Mouse (Mus musculus) MEL (cell line): ENCODE data around the gene Hist1h2af.

Source experiments
- CTCF ChIP-seq, 3 experiments: IDR thresholded peaks in 2 of 3; conservative IDR thresholded peaks in 1 of 3; 2 replicates each; pipeline ENCODE4 v1.5.1; 2011 to 2012; ENCODE audit warnings: low read length in 3 of 3, low read depth in 2 of 3, mild to moderate bottlenecking in 2 of 3, improper control_type of control experiment in 1 of 3, inconsistent platforms in 1 of 3, mixed read lengths in 1 of 3, moderate library complexity in 1 of 3; ENCODE audit not compliant: control insufficient read depth in 1 of 3, insufficient read depth in 1 of 3, poor library complexity in 1 of 3, severe bottlenecking in 1 of 3
- ELF1 ChIP-seq: IDR thresholded peaks from 2 replicates; pipeline ENCODE4 v1.6.1; 2014; ENCODE audit warnings: low read depth, mild to moderate bottlenecking, inconsistent platforms, low read length, improper control_type of control experiment, moderate library complexity
- EP300 ChIP-seq, 2 experiments: IDR thresholded peaks; 2 replicates each; pipeline ENCODE4 v1.6.1; 2011; ENCODE audit warnings: improper control_type of control experiment in 2 of 2, low read length in 2 of 2, low read depth in 1 of 2, mild to moderate bottlenecking in 1 of 2
- GATA1 ChIP-seq: IDR thresholded peaks from 2 replicates; pipeline ENCODE4 v1.6.1; 2011; ENCODE audit warnings: low read depth, low read length, improper control_type of control experiment
- HCFC1 ChIP-seq: IDR thresholded peaks from 2 replicates; pipeline ENCODE4 v1.6.1; 2012; ENCODE audit warnings: low read depth, mild to moderate bottlenecking, inconsistent platforms, low read length, improper control_type of control experiment, moderate library complexity
- MAFK ChIP-seq: IDR thresholded peaks from 2 replicates; pipeline ENCODE4 v1.6.1; 2011; ENCODE audit warnings: low read depth, mild to moderate bottlenecking, low read length, improper control_type of control experiment, borderline replicate concordance
- NELFE ChIP-seq: IDR thresholded peaks from 2 replicates; pipeline ENCODE4 v1.6.1; 2011; ENCODE audit warnings: low read depth, low read length, improper control_type of control experiment
- POLR2A ChIP-seq, 2 experiments: IDR thresholded peaks; 2 replicates each; pipeline ENCODE4 v1.6.1; 2011 to 2012; ENCODE audit warnings: low read length in 2 of 2, mild to moderate bottlenecking in 2 of 2, control low read depth in 1 of 2, improper control_type of control experiment in 1 of 2, low read depth in 1 of 2, moderate library complexity in 1 of 2; ENCODE audit not compliant: control insufficient read depth in 1 of 2, insufficient read depth in 1 of 2, poor library complexity in 1 of 2
- POLR2AphosphoS2 ChIP-seq: IDR thresholded peaks from 2 replicates; pipeline ENCODE4 v1.6.1; 2011; ENCODE audit warnings: low read length, improper control_type of control experiment
- TBP ChIP-seq: IDR thresholded peaks from 2 replicates; pipeline ENCODE4 v1.8.0; 2011; ENCODE audit warnings: low read depth, low read length, improper control_type of control experiment
- ZKSCAN1 ChIP-seq: IDR thresholded peaks from 2 replicates; pipeline ENCODE4 v1.6.1; 2012; ENCODE audit warnings: low read depth, mild to moderate bottlenecking, inconsistent platforms, low read length, improper control_type of control experiment, moderate library complexity
- ZMIZ1 ChIP-seq: IDR thresholded peaks from 2 replicates; pipeline ENCODE4 v1.6.1; 2012; ENCODE audit warnings: low read depth, mild to moderate bottlenecking, inconsistent platforms, low read length, improper control_type of control experiment, moderate library complexity
- ZNF384 ChIP-seq: IDR thresholded peaks from 2 replicates; pipeline ENCODE4 v1.6.1; 2012; ENCODE audit warnings: low read depth, mild to moderate bottlenecking, inconsistent platforms, low read length, improper control_type of control experiment

GRCm38 (mm10) chr13:23583387-23584068 lies 49.8 kb downstream of the Hist1h2af start:
- TF ChIP-seq ELF1 (no peak), EP300 (IDR thresholded peaks at IDR 0.05; ENCODE audit: low read depth in 1 of 2, low read length in 2 of 2) (no peak), CTCF (IDR thresholded peaks at IDR 0.05 in 2 of 3, conservative IDR thresholded peaks at IDR 0.05 in 1 of 3; ENCODE audit: control insufficient read depth in 1 of 3, insufficient read depth in 1 of 3, low read depth in 2 of 3, low read length in 3 of 3, poor library complexity in 1 of 3, severe bottlenecking in 1 of 3) (no peak), POLR2AphosphoS2 (no peak), ZKSCAN1 (no peak), POLR2A (IDR thresholded peaks at IDR 0.05; ENCODE audit: control insufficient read depth in 1 of 2, insufficient read depth in 1 of 2, low read depth in 1 of 2, low read length in 2 of 2, poor library complexity in 1 of 2) (no peak), ZMIZ1 (no peak), TBP (no peak), ZNF384 (no peak), HCFC1 (no peak), NELFE (no peak), MAFK (no peak), GATA1 (no peak)
